Mouse (Mus musculus) forebrain, embryonic 10.5 days (tissue): ENCODE results near the gene Mark4. TPM values are rescaled to one million over a fixed set of nuclear protein-coding genes. Genes with fewer than 3 reads are reported as not detected.
A peak's percentile ranks its signal among the peaks of the same experiment; 100 is the strongest.

Experiments used
- microRNA counts: library from miRNA; unstranded; fragments of <30 nt; microRNA quantifications from one replicate; lab custom pipeline; 2017
- microRNA-seq: library from miRNA; unstranded; fragments of <30 nt; microRNA quantifications from one replicate; pipeline ENCODE4, GENCODE M21; 2017
- polyA plus RNA-seq: library from polyadenylated mRNA; unstranded; fragments of >200 nt; fragmentation: Nextera tagmentation; extraction: Ambion mirVana; gene quantifications from 2 replicates; pipeline ENCODE4 v1.2.1, GENCODE M21; 2016

Mark4 gene
- polyA plus RNA-seq, 1 experiment from 2014 or later: 6.5 TPM

MicroRNAs within 50 kb of the gene (microRNA counts, 519-probe panel; counts per million panel counts)
- microRNA mmu-miR-343 (lab: Ali Mortazavi, UCI): 341 counts per million, percentile 65 among the panel's probes with 10 or more counts

Small RNA genes within 50 kb of the gene (microRNA-seq; reads per million reads assigned to microRNA genes)
- not detected for gene Mir343

Other genes starting within 250 kb of the Mark4 start
- 1.6 and 2.0 TPM in 2 replicates for gene Gpr4, start 246.3 kb downstream of the Mark4 start, polyA plus RNA-seq
- 50.7 and 51.4 TPM in 2 replicates for gene Opa3, start 230.5 kb downstream of the Mark4 start, polyA plus RNA-seq
- 47.4 and 56.9 TPM in 2 replicates for gene Vasp, start 187.0 kb downstream of the Mark4 start, polyA plus RNA-seq
- 0.41 and 0.51 TPM in 2 replicates for gene Ppm1n, start 178.8 kb downstream of the Mark4 start, polyA plus RNA-seq
- 32.1 and 33.1 TPM in 2 replicates for gene Rtn2, start 176.2 kb downstream of the Mark4 start, polyA plus RNA-seq
- 0.10 TPM in 1 of 2 replicates, not detected in the other for gene Fosb, start 148.8 kb downstream of the Mark4 start, polyA plus RNA-seq
- gene Ercc1, start 114.0 kb downstream of the Mark4 start, polyA plus RNA-seq: 95.3 and 96.1 TPM in 2 replicates
- 30.9 and 32.2 TPM in 2 replicates for gene Cd3eap, start 99.3 kb downstream of the Mark4 start, polyA plus RNA-seq
- gene Ppp1r13l, start 99.1 kb downstream of the Mark4 start, polyA plus RNA-seq: 5.4 and 6.3 TPM in 2 replicates
- gene Ercc2, start 76.8 kb downstream of the Mark4 start, polyA plus RNA-seq: 26.9 and 28.7 TPM in 2 replicates
- gene Klc3, start 54.7 kb downstream of the Mark4 start, polyA plus RNA-seq: 3.6 and 4.8 TPM in 2 replicates
- not detected in 2 replicates for gene Ckm, start 54.0 kb downstream of the Mark4 start, polyA plus RNA-seq
- 0.82 and 0.99 TPM in 2 replicates for gene Exoc3l2, start 4.5 kb upstream of the Mark4 start, polyA plus RNA-seq
- gene Bloc1s3, start 49.5 kb upstream of the Mark4 start, polyA plus RNA-seq: 2.1 and 2.3 TPM in 2 replicates
- gene Trappc6a, start 49.6 kb upstream of the Mark4 start, polyA plus RNA-seq: 53.8 and 60.9 TPM in 2 replicates
- 0.06 and 0.12 TPM in 2 replicates for gene Nkpd1, start 59.0 kb upstream of the Mark4 start, polyA plus RNA-seq
- gene Ppp1r37, start 104.3 kb upstream of the Mark4 start, polyA plus RNA-seq: 20.2 and 22.2 TPM in 2 replicates
- gene Zfp296, start 118.5 kb upstream of the Mark4 start, polyA plus RNA-seq: 0.30 and 0.47 TPM in 2 replicates
- gene Gemin7, start 118.8 kb upstream of the Mark4 start, polyA plus RNA-seq: 180 and 186 TPM in 2 replicates
- gene Clasrp, start 145.7 kb upstream of the Mark4 start, polyA plus RNA-seq: 53.6 and 54.0 TPM in 2 replicates
- 3.0 TPM in 2 replicates for gene Relb, start 170.6 kb upstream of the Mark4 start, polyA plus RNA-seq
- gene Clptm1, start 206.2 kb upstream of the Mark4 start, polyA plus RNA-seq: 70.6 and 75.6 TPM in 2 replicates
- 0.39 TPM in 1 of 2 replicates, not detected in the other for gene Apoc2, start 219.1 kb upstream of the Mark4 start, polyA plus RNA-seq
- gene Gm44805, start 222.6 kb upstream of the Mark4 start, polyA plus RNA-seq: not detected in 2 replicates
- not detected in 2 replicates for gene Apoc4, start 222.7 kb upstream of the Mark4 start, polyA plus RNA-seq
- 2.3 TPM in 2 replicates for gene Apoc1, start 233.8 kb upstream of the Mark4 start, polyA plus RNA-seq
- gene Apoe, start 240.4 kb upstream of the Mark4 start, polyA plus RNA-seq: 140 and 154 TPM in 2 replicates